Mouse (Mus musculus) midbrain, embryonic 13.5 days (tissue): ENCODE results near the gene Cnot1. TPM values are rescaled to one million over a fixed set of nuclear protein-coding genes. Genes with fewer than 3 reads are reported as not detected.
"Not testable (repeated sequence)": the region's sequence is repeated elsewhere in the genome, so short reads cannot be mapped to it uniquely, and the experiment has no call there.

Source experiments
- ATAC-seq: fragments of 200-750 bp; cut with Nextera tagmentation; 2 replicates; pipeline ENCODE4 v1.8.0; 2017; ENCODE audit warnings: mild to moderate bottlenecking, moderate TSS enrichment, moderate library complexity
- H3K27ac ChIP-seq: fragments of 300-500 bp; sonication (generic); 2 replicates; pipeline ENCODE4 v1.5.1; 2015; ENCODE audit warnings: inconsistent platforms, mild to moderate bottlenecking, moderate library complexity
- H3K27me3 ChIP-seq: fragments of 300-500 bp; sonication (generic); 2 replicates; pipeline ENCODE4 v1.6.1; 2015; ENCODE audit warnings: mild to moderate bottlenecking, inconsistent platforms
- H3K36me3 ChIP-seq: fragments of 300-500 bp; sonication (generic); 2 replicates; pipeline ENCODE4 v1.6.1; 2015; ENCODE audit warnings: mild to moderate bottlenecking, inconsistent platforms
- H3K4me1 ChIP-seq: fragments of 300-500 bp; sonication (generic); replicated peaks from 2 replicates; pipeline ENCODE4 v1.6.1; 2015; ENCODE audit warnings: inconsistent platforms
- H3K4me2 ChIP-seq: fragments of 300-500 bp; sonication (generic); replicated peaks from 2 replicates; pipeline ENCODE4 v1.6.1; 2015; ENCODE audit warnings: moderate library complexity, mild to moderate bottlenecking, inconsistent platforms
- H3K4me3 ChIP-seq: fragments of 300-500 bp; sonication (generic); replicated peaks from 2 replicates; pipeline ENCODE4 v1.5.1; 2015; ENCODE audit warnings: mild to moderate bottlenecking, inconsistent platforms
- H3K9ac ChIP-seq: fragments of 300-500 bp; sonication (generic); replicated peaks from 2 replicates; pipeline ENCODE4 v1.6.1; 2015; ENCODE audit warnings: mild to moderate bottlenecking, inconsistent platforms
- H3K9me3 ChIP-seq: fragments of 300-500 bp; sonication (generic); 2 replicates; pipeline ENCODE4 v1.6.1; 2016; ENCODE audit warnings: mild to moderate bottlenecking, inconsistent platforms
- WGBS: fragments of 180-500 bp; shearing (Covaris S2); methylation state at CpG from one replicate; pipeline ENCODE4 v1.1.7; 2015; 5-methylcytosine and 5-hydroxymethylcytosine counted together
- polyA plus RNA-seq: library from polyadenylated mRNA; unstranded; fragments of >200 nt; fragmentation: Nextera tagmentation; extraction: Ambion mirVana; gene quantifications from 2 replicates; pipeline ENCODE4 v1.2.1, GENCODE M21; 2015

Cnot1 gene
- polyA plus RNA-seq, 1 experiment from 2014 or later = 52.1 TPM

GRCm38 (mm10) chr8:95809116-95809515 is 1.9 kb upstream of the Cnot1 start:
- Histone ChIP-seq H3K4me2 (no peak overlapping the region), H3K4me3 (no peak overlapping the region), H3K4me1 (peaks cover 21% of the 10 kb centered on the region), H3K36me3 (no peaks in the 10 kb centered on the region), H3K9me3 (no peaks in the 10 kb centered on the region), H3K27me3 (no peaks in the 10 kb centered on the region), H3K9ac (no peak overlapping the region), H3K27ac (no peak overlapping the region)
- 82% methylated on average over 5 of the region's 5 CpGs for WGBS
- no peak for ATAC-seq

- H3K4me3 ChIP-seq = no peak overlapping the region
- H3K4me2 ChIP-seq = no peak overlapping the region
- H3K4me1 ChIP-seq = peaks cover 21% of the 10 kb centered on the region
- H3K27ac ChIP-seq = no peak overlapping the region
- no peaks in the 10 kb centered on the region for H3K36me3 ChIP-seq
- WGBS = 85% methylated on average over 4 of the region's 4 CpGs
- H3K9me3 ChIP-seq = no peaks in the 10 kb centered on the region
- H3K27me3 ChIP-seq = no peaks in the 10 kb centered on the region
- ATAC-seq = no peak
- H3K9ac ChIP-seq = no peak overlapping the region
These were observed 1.4 kb upstream of the Cnot1 start for GRCm38 (mm10) chr8:95808631-95809030.

GRCm38 (mm10) chr8:95807861-95808260 is 597 bp upstream of the Cnot1 start:
- no peaks in the 10 kb centered on the region for H3K36me3 ChIP-seq
- ATAC-seq = peak; percentile 93
- H3K4me2 ChIP-seq = peak overlapping the region; percentile 57
- H3K4me3 ChIP-seq = peak overlapping the region; percentile 99
- peaks cover 21% of the 10 kb centered on the region for H3K4me1 ChIP-seq
- H3K9me3 ChIP-seq = no peaks in the 10 kb centered on the region
- peak overlapping the region; percentile 94 for H3K27ac ChIP-seq
- peak overlapping the region; percentile 50 for H3K9ac ChIP-seq
- under 1% methylated on average over 20 of the region's 20 CpGs for WGBS
- H3K27me3 ChIP-seq = no peaks in the 10 kb centered on the region

GRCm38 (mm10) chr8:95806461-95807191 is 638 bp downstream of the Cnot1 start:
- Histone ChIP-seq H3K4me3 (peak overlapping the region; percentile 99), H3K4me1 (peaks cover 30% of the 10 kb centered on the region), H3K4me2 (peak overlapping the region; percentile 97), H3K36me3 (no peaks in the 10 kb centered on the region), H3K9ac (peak overlapping the region; percentile 98), H3K27me3 (no peaks in the 10 kb centered on the region), H3K27ac (peak overlapping the region; percentile 92), H3K9me3 (no peaks in the 10 kb centered on the region)
- no peak; the same call in 1 of the 2 replicates for ATAC-seq
- under 1% methylated on average over 55 of the region's 69 CpGs for WGBS

- H3K4me2 ChIP-seq = peak overlapping the region; percentile 97
- no peaks in the 10 kb centered on the region for H3K36me3 ChIP-seq
- peak overlapping the region; percentile 99 for H3K4me3 ChIP-seq
- peak overlapping the region; percentile 98 for H3K9ac ChIP-seq
- H3K27ac ChIP-seq = no peak overlapping the region
- no peaks in the 10 kb centered on the region for H3K9me3 ChIP-seq
- H3K27me3 ChIP-seq = no peaks in the 10 kb centered on the region
- H3K4me1 ChIP-seq = peaks cover 34% of the 10 kb centered on the region
- WGBS = 43% methylated on average over 2 of the region's 2 CpGs
- no peak for ATAC-seq
These were observed 1.8 kb downstream of the Cnot1 start for GRCm38 (mm10) chr8:95805482-95805881.

GRCm38 (mm10) chr8:95802231-95802630 is 5.0 kb downstream of the Cnot1 start:
- Histone ChIP-seq H3K4me3 (no peak overlapping the region), H3K9ac (no peak overlapping the region), H3K4me1 (peaks cover 34% of the 10 kb centered on the region), H3K27ac (no peak overlapping the region), H3K36me3 (no peaks in the 10 kb centered on the region; the same call in 1 of the 2 replicates), H3K9me3 (no peaks in the 10 kb centered on the region), H3K27me3 (no peaks in the 10 kb centered on the region), H3K4me2 (no peak overlapping the region)
- 94% methylated on average over 8 of the region's 8 CpGs for WGBS
- ATAC-seq = no peak

- H3K36me3 ChIP-seq = no peaks in the 10 kb centered on the region; the same call in 1 of the 2 replicates
- no peaks in the 10 kb centered on the region for H3K9me3 ChIP-seq
- H3K4me1 ChIP-seq = peaks cover 34% of the 10 kb centered on the region
- no peaks in the 10 kb centered on the region for H3K27me3 ChIP-seq
- WGBS = 73% methylated on average over 1 of the region's 1 CpGs
- H3K27ac ChIP-seq = no peak overlapping the region
- ATAC-seq = no peak
- H3K4me3 ChIP-seq = no peak overlapping the region
- no peak overlapping the region for H3K9ac ChIP-seq
- no peak overlapping the region for H3K4me2 ChIP-seq
These were observed 5.7 kb downstream of the Cnot1 start for GRCm38 (mm10) chr8:95801476-95802064.

- WGBS = 91% methylated on average over 3 of the region's 3 CpGs
- no peak for ATAC-seq
These were observed 6.9 kb downstream of the Cnot1 start for GRCm38 (mm10) chr8:95800353-95800752.

GRCm38 (mm10) chr8:95799891-95800290 is 7.4 kb downstream of the Cnot1 start:
- WGBS = 95% methylated on average over 1 of the region's 1 CpGs
- Histone ChIP-seq H3K4me1 (peaks cover 19% of the 10 kb centered on the region), H3K9ac (no peak overlapping the region), H3K4me2 (no peak overlapping the region), H3K36me3 (peaks cover 5% of the 10 kb centered on the region), H3K27me3 (no peaks in the 10 kb centered on the region), H3K9me3 (no peaks in the 10 kb centered on the region), H3K27ac (no peak overlapping the region), H3K4me3 (no peak overlapping the region)
- ATAC-seq = no peak

More at GRCm38 (mm10) chr8:95800353-95800752, 6.9 kb downstream of the Cnot1 start:
- no peak overlapping the region for H3K4me2 ChIP-seq
- no peak overlapping the region for H3K9ac ChIP-seq
- H3K9me3 ChIP-seq = no peaks in the 10 kb centered on the region
- no peak overlapping the region for H3K27ac ChIP-seq
- H3K27me3 ChIP-seq = no peaks in the 10 kb centered on the region
- no peak overlapping the region for H3K4me3 ChIP-seq
- H3K4me1 ChIP-seq = peaks cover 24% of the 10 kb centered on the region
- H3K36me3 ChIP-seq = peaks cover 5% of the 10 kb centered on the region

GRCm38 (mm10) chr8:95799117-95799516 is 8.1 kb downstream of the Cnot1 start:
- Histone ChIP-seq H3K36me3 (peaks cover 5% of the 10 kb centered on the region), H3K4me3 (no peak overlapping the region), H3K9me3 (no peaks in the 10 kb centered on the region), H3K27me3 (no peaks in the 10 kb centered on the region), H3K4me2 (no peak overlapping the region), H3K9ac (no peak overlapping the region), H3K4me1 (peaks cover 13% of the 10 kb centered on the region), H3K27ac (no peak overlapping the region)
- WGBS = 98% methylated on average over 6 of the region's 6 CpGs
- no peak for ATAC-seq

- not testable (repeated sequence) for H3K36me3 ChIP-seq, H3K27me3 ChIP-seq, H3K9me3 ChIP-seq, ATAC-seq, H3K4me1 ChIP-seq, H3K27ac ChIP-seq, H3K4me3 ChIP-seq, H3K4me2 ChIP-seq, H3K9ac ChIP-seq
- 96% methylated on average over 5 of the region's 5 CpGs for WGBS
These were observed 11.8 kb downstream of the Cnot1 start for GRCm38 (mm10) chr8:95795333-95796061.

- H3K4me2 ChIP-seq = no peak overlapping the region
- H3K9ac ChIP-seq = no peak overlapping the region
- no peaks in the 10 kb centered on the region for H3K27me3 ChIP-seq
- H3K4me3 ChIP-seq = no peak overlapping the region
- H3K4me1 ChIP-seq = no peaks in the 10 kb centered on the region
- peaks cover 63% of the 10 kb centered on the region for H3K36me3 ChIP-seq
- ATAC-seq = no peak
- whole genome bisulfite sequencing = 98% methylated on average over 3 of the region's 4 CpGs
- H3K9me3 ChIP-seq = no peaks in the 10 kb centered on the region
- H3K27ac ChIP-seq = no peak overlapping the region
These were observed 21.7 kb downstream of the Cnot1 start for GRCm38 (mm10) chr8:95785591-95785990.
